Comparison of ENCODE assay signal across 8 mouse cellular contexts in genomic region chr13:19101889-19102402, GRCm38 (mm10).
A peak's percentile ranks its signal among the peaks of the same experiment; 100 is the strongest.
DNase-seq lines count a peak whose midpoint lies in the region.

No protein-coding gene starts in this region.

- intact Hi-C loops in gastrocnemius, postnatal 14 days (cut with DNase I; ENCODE audit: low total_unique reads) = no loop called here

- peak; percentile 37 for DNase-seq in cerebellum, adult 11-12 months
- DNase-seq in cerebellum, postnatal 4 days (ENCODE audit: low spot score in 2 of 2) = no peak
- DNase-seq in cerebellum, postnatal 14 days = peak; percentile 19 to 39
- DNase-seq in layer of hippocampus, postnatal 10 days (ENCODE audit: low spot score in 2 of 2) = peak; percentile 22 to 28
- DNase-seq in right cerebral cortex, adult 2 months (ENCODE audit: low spot score in 2 of 2) = peak; percentile 97 to 98
- DNase-seq in urinary bladder, postnatal 10 days (ENCODE audit: low spot score) = no peak
- DNase-seq in heart, adult 9 months (ENCODE audit: low spot score in 2 of 2) = no peak
- DNase-seq in gastrocnemius, postnatal 14 days = no peak

Comparison
In these comparisons a context has a peak if more than half of its experiments do, and no peak if none do; other contexts are left out.
1. DNase-seq: peak in cerebellum, adult 11-12 months (single experiment), cerebellum, postnatal 14 days (2 of 2), layer of hippocampus, postnatal 10 days (2 of 2) and right cerebral cortex, adult 2 months (2 of 2); none in cerebellum, postnatal 4 days (0 of 2), urinary bladder, postnatal 10 days (single experiment), heart, adult 9 months (0 of 2) and gastrocnemius, postnatal 14 days (single experiment).